Mouse (Mus musculus): Measurements from ENCODE around the gene Gga1.

Gene Gga1

DNA sequence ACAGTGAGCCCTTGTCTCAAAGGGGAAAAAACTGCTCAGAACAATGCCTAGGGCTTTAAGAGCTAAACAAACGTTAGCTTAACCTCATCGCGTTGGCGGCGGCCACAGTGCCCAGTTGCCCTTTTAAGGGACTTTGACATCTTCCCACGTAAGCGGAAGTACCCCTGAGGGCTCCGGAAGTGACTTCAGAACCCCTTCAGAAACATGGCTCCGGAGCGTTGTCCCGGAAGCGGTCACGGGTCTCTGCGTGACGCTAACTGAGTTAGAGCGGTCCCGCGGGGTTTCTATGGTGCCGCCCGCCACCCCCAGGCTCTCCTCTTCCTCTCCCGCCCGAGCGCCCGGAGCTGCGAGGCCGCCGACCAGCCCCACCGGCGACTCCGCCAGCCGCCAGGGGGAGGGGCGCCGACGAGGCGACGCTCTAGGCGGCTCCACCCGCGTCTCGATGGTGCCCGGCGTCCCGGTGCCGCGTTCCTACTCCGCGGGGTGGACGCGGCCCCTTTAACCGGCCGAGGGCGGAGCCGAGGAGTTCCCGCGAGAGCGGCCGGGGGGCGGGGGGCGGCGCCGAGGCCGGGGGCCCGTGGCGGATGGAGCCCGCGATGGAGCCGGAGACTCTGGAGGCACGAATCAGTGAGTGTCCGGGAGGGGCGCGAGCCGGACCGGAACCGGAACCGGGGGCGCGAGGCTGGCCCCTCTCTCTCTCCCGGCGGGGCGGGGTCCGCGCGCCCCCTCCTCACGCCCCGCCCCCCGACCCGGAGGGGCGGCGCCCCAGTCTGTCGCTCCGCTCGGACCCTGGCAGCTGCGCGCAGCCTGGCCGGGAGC, at the start of gene Gga1:
Gene Gga1, plus strand, starts transcription at position 200 of the 819 bp plus-strand sequence.
- TF ChIP-seq GATA4 (IDR thresholded peaks at IDR 0.05; ENCODE audit: insufficient replicate concordance, low read length) = no peak

DNA sequence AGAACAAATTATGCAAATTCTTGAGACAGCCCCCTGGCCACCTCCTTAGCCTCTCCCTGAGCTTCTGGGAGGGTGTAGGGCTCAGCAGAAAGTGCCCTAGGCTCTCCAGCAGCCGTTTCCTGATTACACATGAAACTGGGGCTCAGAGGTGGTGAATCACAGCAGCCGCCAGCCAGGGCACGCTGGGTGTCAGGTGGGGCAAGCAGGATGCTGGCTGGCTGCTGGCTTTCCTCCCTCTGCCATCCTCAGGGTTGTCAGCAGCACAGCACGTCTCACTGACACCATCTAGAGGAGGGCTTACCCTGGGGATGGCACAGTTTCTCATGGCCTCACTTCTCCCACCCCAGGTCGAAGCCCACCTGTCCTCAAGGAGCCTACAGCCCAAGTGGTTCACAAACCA, 48.7 kb upstream of the Gga1 start:
- no peak for TF ChIP-seq GATA4 (IDR thresholded peaks at IDR 0.05; ENCODE audit: insufficient replicate concordance, low read length)

DNA sequence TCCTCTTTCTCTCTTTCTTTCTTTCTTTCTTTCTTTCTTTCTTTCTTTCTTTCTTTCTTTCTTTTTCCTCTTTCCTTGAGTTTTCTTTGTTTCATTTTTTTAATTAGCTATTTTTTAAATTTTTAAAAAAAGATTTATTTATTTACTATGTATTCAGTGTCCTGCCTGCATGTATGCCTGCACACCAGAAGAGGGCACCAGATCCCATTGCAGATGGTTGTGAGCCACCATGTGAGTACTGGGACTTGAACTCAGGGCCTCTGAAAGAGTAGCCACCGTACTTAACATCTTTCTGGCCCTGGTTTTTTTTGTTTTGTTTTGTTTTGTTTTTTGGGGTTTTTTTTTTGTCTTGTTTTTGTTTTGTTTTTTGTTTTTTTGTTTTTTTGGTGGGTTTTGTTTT, 47.4 kb upstream of the Gga1 start:
- TF ChIP-seq GATA4 (IDR thresholded peaks at IDR 0.05; ENCODE audit: insufficient replicate concordance, low read length) = no peak

GRCm38 (mm10) chr15:78830742-78831719, 46.0 kb upstream of the Gga1 start:
- TF ChIP-seq GATA4 (IDR thresholded peaks at IDR 0.05; ENCODE audit: insufficient replicate concordance, low read length) = no peak

- no peak for TF ChIP-seq GATA4 (IDR thresholded peaks at IDR 0.05; ENCODE audit: insufficient replicate concordance, low read length)
Observed at GRCm38 (mm10) chr15:78831720-78832657, 45.0 kb upstream of the Gga1 start.

GRCm38 (mm10) chr15:78832701-78833123, 44.3 kb upstream of the Gga1 start:
- TF ChIP-seq GATA4 (IDR thresholded peaks at IDR 0.05; ENCODE audit: insufficient replicate concordance, low read length) = peak; percentile 59; the same call in 1 of the 2 replicates

GRCm38 (mm10) chr15:78833582-78833981, 43.4 kb upstream of the Gga1 start:
- no peak for TF ChIP-seq GATA4 (IDR thresholded peaks at IDR 0.05; ENCODE audit: insufficient replicate concordance, low read length)

GRCm38 (mm10) chr15:78834233-78835005, 42.6 kb upstream of the Gga1 start:
- no peak for TF ChIP-seq GATA4 (IDR thresholded peaks at IDR 0.05; ENCODE audit: insufficient replicate concordance, low read length)

DNA sequence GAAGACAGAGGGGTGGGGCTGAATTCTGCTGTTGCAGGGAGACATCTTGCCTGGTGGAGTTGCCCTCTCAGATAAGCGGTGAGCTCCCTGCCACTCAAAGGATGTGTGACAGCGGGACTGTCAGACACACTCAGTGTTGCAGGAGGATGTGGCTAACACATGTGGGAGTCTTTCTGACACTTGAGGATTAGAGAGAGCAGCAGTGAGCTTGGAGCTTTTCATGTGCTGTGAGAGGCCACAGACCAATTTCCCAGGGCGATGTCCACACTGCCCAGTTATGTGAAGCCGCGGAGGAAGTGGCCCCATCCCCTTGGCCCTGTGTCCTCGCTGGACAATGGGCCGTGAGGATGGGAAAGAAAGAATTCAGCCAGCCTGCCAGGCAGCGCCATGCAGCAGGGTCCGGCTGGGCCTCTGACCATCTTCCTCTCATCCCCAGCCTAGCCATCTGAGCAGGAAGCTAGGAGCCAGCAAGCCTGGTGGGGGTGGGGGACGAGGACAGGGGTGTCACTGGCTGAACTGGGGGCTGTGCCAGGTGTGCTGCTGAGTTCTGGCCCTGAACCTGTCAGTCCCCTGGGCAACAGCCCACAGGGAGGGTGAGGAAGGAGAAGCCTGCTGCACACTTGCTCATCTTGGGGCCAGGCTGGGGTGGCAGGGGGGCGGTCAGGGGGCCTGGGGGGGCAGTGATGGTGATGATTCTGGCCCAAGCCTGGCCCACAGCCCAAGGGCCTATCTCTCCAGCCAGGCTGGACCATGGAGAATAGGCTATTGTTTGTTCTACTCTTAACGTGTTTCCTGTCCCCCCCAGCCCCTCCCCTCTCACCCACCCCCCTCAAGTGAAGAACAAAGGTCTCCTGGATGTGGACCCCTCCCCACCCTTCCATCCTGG, 41.5 kb upstream of the Gga1 start:
- TF ChIP-seq GATA4 (IDR thresholded peaks at IDR 0.05; ENCODE audit: insufficient replicate concordance, low read length) = no peak

DNA sequence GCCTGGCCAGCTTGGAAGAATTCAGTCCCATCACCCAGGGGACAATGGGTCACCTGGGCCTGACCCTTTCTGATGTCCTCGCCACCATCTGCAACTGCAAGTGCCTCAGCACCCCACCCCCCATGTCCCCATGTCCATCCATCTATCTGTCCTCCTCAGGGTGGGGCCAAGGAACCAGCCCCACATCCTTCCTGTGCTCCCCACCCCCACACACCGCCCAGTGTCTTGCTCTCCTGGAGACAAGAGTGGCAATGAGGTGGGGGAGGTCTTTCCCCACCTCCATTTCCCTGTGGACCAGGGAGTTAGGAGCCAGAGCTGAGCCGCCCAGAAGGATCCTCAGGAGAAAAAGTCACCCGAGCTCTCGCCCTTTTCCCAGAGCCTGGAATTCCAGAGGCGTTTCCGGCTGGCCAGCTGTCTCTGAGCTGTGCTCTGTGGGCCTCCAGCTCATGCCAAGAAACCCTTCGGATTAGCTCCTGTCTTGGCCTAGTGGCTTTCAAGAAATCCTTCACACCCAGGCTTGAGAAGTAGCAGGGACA, 40.8 kb upstream of the Gga1 start:
- TF ChIP-seq GATA4 (IDR thresholded peaks at IDR 0.05; ENCODE audit: insufficient replicate concordance, low read length) = peak; percentile 28; the same call in 1 of the 2 replicates

- TF ChIP-seq GATA4 (IDR thresholded peaks at IDR 0.05; ENCODE audit: insufficient replicate concordance, low read length) = no peak
Observed at GRCm38 (mm10) chr15:78839744-78840143, 37.2 kb upstream of the Gga1 start.

DNA sequence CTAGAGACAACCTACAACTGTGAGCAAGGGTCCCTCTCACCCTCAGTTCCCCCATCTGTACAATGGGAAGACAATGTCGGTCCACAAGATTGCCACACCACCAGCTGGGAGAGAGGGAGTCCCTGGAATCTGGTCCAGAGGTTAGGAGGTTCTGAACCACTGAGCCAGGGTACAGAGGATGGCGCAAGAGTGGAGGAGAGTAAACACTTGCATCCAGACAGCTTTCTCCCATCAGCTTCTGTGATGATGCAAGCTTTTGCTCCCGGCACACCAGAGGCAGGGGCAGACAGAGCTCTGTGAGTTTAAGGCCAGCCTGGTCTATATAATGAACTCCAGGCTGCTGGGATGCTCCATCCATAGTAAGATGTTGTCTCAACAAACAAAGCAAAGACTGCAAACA, 36.7 kb upstream of the Gga1 start:
- no peak for TF ChIP-seq GATA4 (IDR thresholded peaks at IDR 0.05; ENCODE audit: insufficient replicate concordance, low read length)

DNA sequence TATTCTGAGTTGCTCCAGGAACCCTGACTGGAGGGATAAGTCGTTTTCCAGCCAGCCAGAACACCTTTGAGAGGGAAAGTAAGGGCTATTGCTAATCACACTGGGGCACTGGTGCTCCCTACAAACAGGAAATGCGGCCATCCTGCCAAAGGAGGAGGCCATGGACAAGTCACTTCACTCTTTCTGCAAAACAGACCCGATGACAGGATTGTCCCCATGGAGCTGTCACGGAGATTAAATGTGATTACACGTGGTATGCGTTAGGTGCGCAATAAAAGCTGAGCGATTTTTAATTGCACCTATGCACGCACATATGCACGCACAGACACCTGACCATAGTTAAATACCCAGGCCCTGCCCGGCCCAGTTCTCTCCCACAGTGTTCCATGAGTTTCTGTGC, 36.2 kb upstream of the Gga1 start:
- TF ChIP-seq GATA4 (IDR thresholded peaks at IDR 0.05; ENCODE audit: insufficient replicate concordance, low read length) = no peak

All from liver, adult (tissue).